Mouse (Mus musculus): ENCODE measurements around the gene Tubgcp2. TPM values are rescaled to one million over a fixed set of nuclear protein-coding genes. Genes with fewer than 3 reads are reported as not detected.

The Tubgcp2 gene
- total and polyA plus RNA-seq, 3 experiments = 12.2 to 51.8 (median 33.9) TPM

GRCm38 (mm10) chr7:140035456-140035855 lies 1.0 kb downstream of the Tubgcp2 start:
- H3K4me3 ChIP-seq (ENCODE audit: low read depth, low read length) = peak overlapping the region; percentile 95
- H3K36me3 ChIP-seq (replicated peaks) = peaks cover 80% of the 10 kb centered on the region
- DNase-seq (ENCODE audit: low spot score) = peak; percentile 18
- no peaks in the 10 kb centered on the region for H3K9me3 ChIP-seq (replicated peaks)
- H3K4me1 ChIP-seq (ENCODE audit: insufficient read depth, low read depth, low read length) = peaks cover 29% of the 10 kb centered on the region
- no peaks in the 10 kb centered on the region for H3K27me3 ChIP-seq (ENCODE audit: insufficient read depth, low read length)
- TF ChIP-seq POLR2AphosphoS5 (IDR thresholded peaks at IDR 0.05; ENCODE audit: insufficient replicate concordance, low read depth, low read length) = no peak
- no peak for ATAC-seq (ENCODE audit: extremely low read depth, insufficient number of reproducible peaks, low FRiP score, poor library complexity, severe bottlenecking)

- Histone ChIP-seq H3K4me3 (ENCODE audit: low read depth, low read length) (no peak overlapping the region), H3K27me3 (ENCODE audit: insufficient read depth, low read length) (no peaks in the 10 kb centered on the region), H3K9me3 (replicated peaks) (peaks cover 18% of the 10 kb centered on the region), H3K36me3 (replicated peaks) (peaks cover 80% of the 10 kb centered on the region), H3K4me1 (ENCODE audit: insufficient read depth, low read depth, low read length) (peaks cover 29% of the 10 kb centered on the region)
- no peak for TF ChIP-seq GATA1 (IDR thresholded peaks at IDR 0.05; ENCODE audit: borderline replicate concordance, low read length)
- TF ChIP-seq CTCF (IDR thresholded peaks at IDR 0.05; ENCODE audit: low read depth, low read length) = no peak
- TF ChIP-seq TAL1 (conservative IDR thresholded peaks at IDR 0.05; ENCODE audit: low read depth, low read length) = no peak
- no peak for TF ChIP-seq POLR2AphosphoS5 (IDR thresholded peaks at IDR 0.05; ENCODE audit: insufficient replicate concordance, low read depth, low read length)
- TF ChIP-seq GATA2 (IDR thresholded peaks at IDR 0.05; ENCODE audit: borderline replicate concordance, low read depth, low read length) = no peak
- ATAC-seq (ENCODE audit: extremely low read depth, insufficient number of reproducible peaks, low FRiP score, poor library complexity, severe bottlenecking) (no peak), DNase-seq (ENCODE audit: low spot score) (no peak)
These were observed 3.1 kb downstream of the Tubgcp2 start for GRCm38 (mm10) chr7:140033386-140033785.

DNA sequence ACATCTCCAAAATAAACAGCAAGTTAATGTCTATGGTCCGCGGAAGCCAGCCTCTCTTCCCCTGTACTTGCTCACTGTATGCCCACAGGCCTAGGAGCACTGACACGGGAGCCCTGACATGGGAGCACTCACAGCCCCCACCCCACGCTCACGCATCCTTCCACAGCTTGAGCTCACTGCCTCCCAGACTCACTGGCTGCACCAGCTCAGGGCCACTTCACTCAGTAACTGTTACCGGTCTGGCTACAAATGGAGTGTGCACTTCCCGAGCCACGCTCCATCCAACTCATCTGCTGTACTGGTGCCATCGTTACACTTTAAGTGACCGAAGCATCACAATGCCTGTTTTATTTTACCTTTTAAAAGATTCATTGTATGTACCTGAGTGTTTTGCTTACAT lies 4.1 kb downstream of the Tubgcp2 start:
- Histone ChIP-seq H3K4me1 (ENCODE audit: insufficient read depth, low read depth, low read length) (peaks cover 25% of the 10 kb centered on the region), H3K27me3 (ENCODE audit: insufficient read depth, low read length) (no peaks in the 10 kb centered on the region), H3K9me3 (replicated peaks) (peaks cover 25% of the 10 kb centered on the region), H3K36me3 (replicated peaks) (peaks cover 75% of the 10 kb centered on the region), H3K4me3 (ENCODE audit: low read depth, low read length) (no peak overlapping the region)
- ATAC-seq (ENCODE audit: extremely low read depth, insufficient number of reproducible peaks, low FRiP score, poor library complexity, severe bottlenecking) (no peak), DNase-seq (ENCODE audit: low spot score) (no peak)
- no peak for TF ChIP-seq GATA1 (IDR thresholded peaks at IDR 0.05; ENCODE audit: borderline replicate concordance, low read length)
- no peak for TF ChIP-seq CTCF (IDR thresholded peaks at IDR 0.05; ENCODE audit: low read depth, low read length)
- TF ChIP-seq TAL1 (conservative IDR thresholded peaks at IDR 0.05; ENCODE audit: low read depth, low read length) = no peak
- TF ChIP-seq POLR2AphosphoS5 (IDR thresholded peaks at IDR 0.05; ENCODE audit: insufficient replicate concordance, low read depth, low read length) = no peak
- TF ChIP-seq GATA2 (IDR thresholded peaks at IDR 0.05; ENCODE audit: borderline replicate concordance, low read depth, low read length) = no peak

GRCm38 (mm10) chr7:140031771-140032170 lies 4.7 kb downstream of the Tubgcp2 start:
- no peak for ATAC-seq (ENCODE audit: extremely low read depth, insufficient number of reproducible peaks, low FRiP score, poor library complexity, severe bottlenecking)

DNA sequence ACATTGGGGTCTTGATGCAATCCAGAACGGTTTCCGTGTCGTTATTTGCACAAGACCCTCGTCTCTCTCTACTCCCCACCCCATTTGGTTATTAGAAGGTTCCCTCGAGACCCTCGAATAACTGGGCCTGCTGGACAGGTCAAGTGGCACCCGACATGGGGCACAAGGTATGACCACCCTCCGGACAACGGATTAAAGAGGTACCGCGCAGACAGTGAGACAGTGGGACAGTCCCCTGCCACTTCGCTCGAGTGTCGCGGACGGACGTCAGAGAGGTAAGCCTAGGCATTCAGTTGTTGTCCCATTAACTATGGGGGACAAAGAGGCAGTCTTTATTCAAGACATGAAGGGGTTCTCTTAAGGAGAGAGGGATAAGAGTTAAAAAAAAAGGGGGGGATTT lies 25.1 kb downstream of the Tubgcp2 start:
- peaks cover 42% of the 10 kb centered on the region for H3K36me3 ChIP-seq (replicated peaks)
- ATAC-seq (ENCODE audit: extremely low read depth, insufficient number of reproducible peaks, low FRiP score, poor library complexity, severe bottlenecking) = no peak

More at GRCm38 (mm10) chr7:140031771-140032170, 4.7 kb downstream of the Tubgcp2 start:
- peaks cover 25% of the 10 kb centered on the region for H3K9me3 ChIP-seq (replicated peaks)
- no peak for DNase-seq (ENCODE audit: low spot score)
- H3K4me3 ChIP-seq (ENCODE audit: low read depth, low read length) = no peak overlapping the region
- H3K27me3 ChIP-seq (ENCODE audit: insufficient read depth, low read length) = no peaks in the 10 kb centered on the region
- peaks cover 20% of the 10 kb centered on the region for H3K4me1 ChIP-seq (ENCODE audit: insufficient read depth, low read depth, low read length)
- peaks cover 71% of the 10 kb centered on the region for H3K36me3 ChIP-seq (replicated peaks)
- TF ChIP-seq GATA2 (IDR thresholded peaks at IDR 0.05; ENCODE audit: borderline replicate concordance, low read depth, low read length) = no peak
- no peak for TF ChIP-seq POLR2AphosphoS5 (IDR thresholded peaks at IDR 0.05; ENCODE audit: insufficient replicate concordance, low read depth, low read length)
- no peak for TF ChIP-seq GATA1 (IDR thresholded peaks at IDR 0.05; ENCODE audit: borderline replicate concordance, low read length)
- no peak for TF ChIP-seq TAL1 (conservative IDR thresholded peaks at IDR 0.05; ENCODE audit: low read depth, low read length)
- TF ChIP-seq CTCF (IDR thresholded peaks at IDR 0.05; ENCODE audit: low read depth, low read length) = no peak

DNA sequence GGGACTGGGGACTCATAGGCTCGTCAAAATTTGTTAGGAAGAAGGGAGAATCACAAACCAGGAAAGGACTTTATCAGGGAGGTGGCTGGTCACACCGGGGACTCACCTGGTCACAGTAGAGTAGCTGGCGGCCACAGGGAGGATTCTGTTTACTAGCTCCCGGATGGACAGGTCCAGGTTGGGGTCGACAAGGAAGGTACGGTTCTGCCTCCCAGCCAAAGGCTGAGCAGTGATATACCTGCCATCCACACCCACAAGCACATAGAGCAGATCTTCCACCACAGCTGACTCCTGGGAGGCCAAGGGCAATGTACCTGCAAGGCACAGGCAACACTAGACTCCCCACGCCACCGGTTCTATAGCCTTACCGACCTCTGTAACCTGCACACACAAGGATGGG lies 28.7 kb downstream of the Tubgcp2 start:
- peaks cover 71% of the 10 kb centered on the region for H3K36me3 ChIP-seq (replicated peaks)
- no peak for ATAC-seq (ENCODE audit: extremely low read depth, insufficient number of reproducible peaks, low FRiP score, poor library complexity, severe bottlenecking)

More for the DNA sequence above, 25.1 kb downstream of the Tubgcp2 start:
- Histone ChIP-seq H3K9me3 (replicated peaks) (peaks cover 21% of the 10 kb centered on the region), H3K4me3 (ENCODE audit: low read depth, low read length) (no peak overlapping the region; the same call in 1 of the 2 replicates), H3K27me3 (ENCODE audit: insufficient read depth, low read length) (no peaks in the 10 kb centered on the region), H3K4me1 (ENCODE audit: insufficient read depth, low read depth, low read length) (no peaks in the 10 kb centered on the region)
- DNase-seq (ENCODE audit: low spot score) = no peak
- TF ChIP-seq GATA1 (IDR thresholded peaks at IDR 0.05; ENCODE audit: borderline replicate concordance, low read length) (no peak), TAL1 (conservative IDR thresholded peaks at IDR 0.05; ENCODE audit: low read depth, low read length) (no peak), POLR2AphosphoS5 (IDR thresholded peaks at IDR 0.05; ENCODE audit: insufficient replicate concordance, low read depth, low read length) (no peak), GATA2 (IDR thresholded peaks at IDR 0.05; ENCODE audit: borderline replicate concordance, low read depth, low read length) (no peak), CTCF (IDR thresholded peaks at IDR 0.05; ENCODE audit: low read depth, low read length) (no peak)

More for the DNA sequence above, 28.7 kb downstream of the Tubgcp2 start:
- peaks cover 13% of the 10 kb centered on the region for H3K9me3 ChIP-seq (replicated peaks)
- no peak overlapping the region for H3K4me3 ChIP-seq (ENCODE audit: low read depth, low read length)
- no peak for DNase-seq (ENCODE audit: low spot score)
- H3K27me3 ChIP-seq (ENCODE audit: insufficient read depth, low read length) = no peaks in the 10 kb centered on the region
- no peaks in the 10 kb centered on the region for H3K4me1 ChIP-seq (ENCODE audit: insufficient read depth, low read depth, low read length)
- TF ChIP-seq GATA1 (IDR thresholded peaks at IDR 0.05; ENCODE audit: borderline replicate concordance, low read length) (no peak), CTCF (IDR thresholded peaks at IDR 0.05; ENCODE audit: low read depth, low read length) (no peak), POLR2AphosphoS5 (IDR thresholded peaks at IDR 0.05; ENCODE audit: insufficient replicate concordance, low read depth, low read length) (no peak), GATA2 (IDR thresholded peaks at IDR 0.05; ENCODE audit: borderline replicate concordance, low read depth, low read length) (no peak)

Data from G1E (cell line).